Mouse (Mus musculus): Measurements from ENCODE around the gene Olfr66. TPM values are rescaled to one million over a fixed set of nuclear protein-coding genes. Genes with fewer than 3 reads are reported as not detected.

Olfr66 gene
- polyA plus RNA-seq, 1 experiment from 2014 or later, result not detected

Other genes with a start within 250 kb of the Olfr66 start
- gene Olfr622, start 243.6 kb downstream of the Olfr66 start, polyA plus RNA-seq (2015; fragmentation: Nextera tagmentation; extraction: Ambion mirVana), result not detected in 2 replicates
- gene Olfr623, start 222.6 kb downstream of the Olfr66 start, polyA plus RNA-seq (2015; fragmentation: Nextera tagmentation; extraction: Ambion mirVana), result not detected in 2 replicates
- not detected in 2 replicates for gene Olfr624, start 215.1 kb downstream of the Olfr66 start, polyA plus RNA-seq (2015; fragmentation: Nextera tagmentation; extraction: Ambion mirVana)
- not detected in 2 replicates for gene Olfr625-ps1, start 203.5 kb downstream of the Olfr66 start, polyA plus RNA-seq (2015; fragmentation: Nextera tagmentation; extraction: Ambion mirVana)
- gene Olfr243, start 171.6 kb downstream of the Olfr66 start, polyA plus RNA-seq (2015; fragmentation: Nextera tagmentation; extraction: Ambion mirVana), result not detected in 2 replicates
- gene Olfr628, start 155.9 kb downstream of the Olfr66 start, polyA plus RNA-seq (2015; fragmentation: Nextera tagmentation; extraction: Ambion mirVana), result not detected in 2 replicates
- not detected in 2 replicates for gene Olfr629, start 141.3 kb downstream of the Olfr66 start, polyA plus RNA-seq (2015; fragmentation: Nextera tagmentation; extraction: Ambion mirVana)
- gene Olfr630, start 128.9 kb downstream of the Olfr66 start, polyA plus RNA-seq (2015; fragmentation: Nextera tagmentation; extraction: Ambion mirVana), result not detected in 2 replicates
- gene Olfr69, start 114.7 kb downstream of the Olfr66 start, polyA plus RNA-seq (2015; fragmentation: Nextera tagmentation; extraction: Ambion mirVana), result not detected in 2 replicates
- not detected in 2 replicates for gene Olfr68, start 106.6 kb downstream of the Olfr66 start, polyA plus RNA-seq (2015; fragmentation: Nextera tagmentation; extraction: Ambion mirVana)
- gene Olfr67, start 94.4 kb downstream of the Olfr66 start, polyA plus RNA-seq (2015; fragmentation: Nextera tagmentation; extraction: Ambion mirVana), result not detected in 2 replicates
- gene Hbb-bt, start 72.3 kb downstream of the Olfr66 start, polyA plus RNA-seq (2015; fragmentation: Nextera tagmentation; extraction: Ambion mirVana), result 224 and 268 TPM in 2 replicates
- 1,063 and 1,204 TPM in 2 replicates for gene Hbb-bs, start 58.2 kb downstream of the Olfr66 start, polyA plus RNA-seq (2015; fragmentation: Nextera tagmentation; extraction: Ambion mirVana)
- not detected in 2 replicates for gene Hbb-bh2, start 45.7 kb downstream of the Olfr66 start, polyA plus RNA-seq (2015; fragmentation: Nextera tagmentation; extraction: Ambion mirVana)
- gene Hbb-bh1, start 43.1 kb downstream of the Olfr66 start, polyA plus RNA-seq (2015; fragmentation: Nextera tagmentation; extraction: Ambion mirVana), result 0.88 and 1.3 TPM in 2 replicates
- 2.1 and 2.6 TPM in 2 replicates for gene Hbb-y, start 33.0 kb downstream of the Olfr66 start, polyA plus RNA-seq (2015; fragmentation: Nextera tagmentation; extraction: Ambion mirVana)
- not detected in 2 replicates for gene Olfr64, start 8.2 kb upstream of the Olfr66 start, polyA plus RNA-seq (2015; fragmentation: Nextera tagmentation; extraction: Ambion mirVana)
- gene Olfr65, start 17.2 kb upstream of the Olfr66 start, polyA plus RNA-seq (2015; fragmentation: Nextera tagmentation; extraction: Ambion mirVana), result not detected in 2 replicates
- not detected in 2 replicates for gene Olfr631, start 42.6 kb upstream of the Olfr66 start, polyA plus RNA-seq (2015; fragmentation: Nextera tagmentation; extraction: Ambion mirVana)
- not detected in 2 replicates for gene Olfr632, start 48.1 kb upstream of the Olfr66 start, polyA plus RNA-seq (2015; fragmentation: Nextera tagmentation; extraction: Ambion mirVana)
- gene Olfr633, start 58.2 kb upstream of the Olfr66 start, polyA plus RNA-seq (2015; fragmentation: Nextera tagmentation; extraction: Ambion mirVana), result not detected in 2 replicates
- not detected in 2 replicates for gene Olfr635, start 84.9 kb upstream of the Olfr66 start, polyA plus RNA-seq (2015; fragmentation: Nextera tagmentation; extraction: Ambion mirVana)
- gene Olfr638, start 112.5 kb upstream of the Olfr66 start, polyA plus RNA-seq (2015; fragmentation: Nextera tagmentation; extraction: Ambion mirVana), result not detected in 2 replicates
- 0.01 and 0.03 TPM in 2 replicates for gene Olfr639, start 131.1 kb upstream of the Olfr66 start, polyA plus RNA-seq (2015; fragmentation: Nextera tagmentation; extraction: Ambion mirVana)
- not detected in 2 replicates for gene Olfr640, start 139.3 kb upstream of the Olfr66 start, polyA plus RNA-seq (2015; fragmentation: Nextera tagmentation; extraction: Ambion mirVana)
- gene Olfr641, start 149.2 kb upstream of the Olfr66 start, polyA plus RNA-seq (2015; fragmentation: Nextera tagmentation; extraction: Ambion mirVana), result not detected in 2 replicates
- not detected in 2 replicates for gene Olfr642, start 166.4 kb upstream of the Olfr66 start, polyA plus RNA-seq (2015; fragmentation: Nextera tagmentation; extraction: Ambion mirVana)
- gene 4930516K23Rik, start 175.2 kb upstream of the Olfr66 start, polyA plus RNA-seq (2015; fragmentation: Nextera tagmentation; extraction: Ambion mirVana), result not detected in 2 replicates
- gene Olfr644, start 185.6 kb upstream of the Olfr66 start, polyA plus RNA-seq (2015; fragmentation: Nextera tagmentation; extraction: Ambion mirVana), result not detected in 2 replicates
- gene Olfr645, start 199.2 kb upstream of the Olfr66 start, polyA plus RNA-seq (2015; fragmentation: Nextera tagmentation; extraction: Ambion mirVana), result not detected in 2 replicates
- 0.10 TPM in 1 of 2 replicates, not detected in the other for gene Olfr646, start 218.6 kb upstream of the Olfr66 start, polyA plus RNA-seq (2015; fragmentation: Nextera tagmentation; extraction: Ambion mirVana)
- not detected in 2 replicates for gene Ubqln5, start 243.6 kb upstream of the Olfr66 start, polyA plus RNA-seq (2015; fragmentation: Nextera tagmentation; extraction: Ambion mirVana)